Mouse (Mus musculus) v-Abl transformed pro-B cells (cell line): ENCODE data around the gene Cpt1a.

Source experiments
- in situ Hi-C, 2 experiments: fragments of 400-800 bp; cut with MboI; formaldehyde crosslinking; loops; one replicate each; pipeline ENCODE4 v1.15.1; 2025; ENCODE audit not compliant: unreplicated experiment in 2 of 2

Gene Cpt1a

DNA sequence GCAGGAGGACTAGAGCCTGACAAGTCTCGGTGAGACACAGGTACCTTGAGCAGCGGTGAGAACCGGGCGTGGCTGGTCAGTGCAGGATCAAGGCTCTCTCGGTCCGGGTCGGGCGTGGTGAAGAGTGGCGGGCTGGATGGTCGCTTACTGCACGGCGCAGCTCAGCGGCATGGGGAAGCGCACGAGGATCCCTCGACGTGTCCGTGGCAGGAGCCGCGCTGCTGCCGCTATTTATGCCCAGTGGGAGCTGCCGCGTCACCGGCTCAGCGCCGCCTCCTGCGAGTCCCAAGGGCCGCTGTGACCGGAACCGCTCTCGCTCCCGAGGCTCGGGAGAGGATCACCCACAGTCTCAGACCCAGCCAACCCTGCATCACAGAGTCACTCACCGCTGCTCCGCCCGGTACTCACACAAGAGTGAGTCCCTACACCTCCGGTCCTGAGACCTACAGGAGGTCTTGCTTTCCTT is 92.2 kb downstream of the Cpt1a start, which contains the start of gene Gal:
Gal (minus strand) TSS at position 277 of the 466 bp plus-strand sequence.
- in situ Hi-C loops, result no loop called here

DNA sequence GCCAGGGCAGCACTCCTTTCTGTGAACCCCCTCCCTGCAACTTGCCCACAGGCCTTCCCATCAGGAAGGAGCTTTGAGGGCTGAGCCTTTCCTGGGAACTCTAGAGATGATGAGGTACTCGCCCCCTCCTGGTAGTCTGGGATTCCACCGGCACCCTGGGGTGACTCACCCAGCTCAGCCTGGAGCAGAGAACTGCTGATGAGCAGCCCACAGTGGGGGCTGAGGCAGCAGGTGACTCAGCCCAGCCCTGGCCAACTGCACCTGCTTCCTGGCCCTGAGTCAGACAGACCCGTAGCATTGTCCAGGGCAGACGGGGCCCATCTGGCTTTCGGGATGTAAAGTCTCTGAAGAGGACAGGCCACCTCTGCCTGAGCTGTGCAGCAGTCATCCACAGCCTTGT is 97.1 kb downstream of the Cpt1a start:
- in situ Hi-C loops, result no loop called here

DNA sequence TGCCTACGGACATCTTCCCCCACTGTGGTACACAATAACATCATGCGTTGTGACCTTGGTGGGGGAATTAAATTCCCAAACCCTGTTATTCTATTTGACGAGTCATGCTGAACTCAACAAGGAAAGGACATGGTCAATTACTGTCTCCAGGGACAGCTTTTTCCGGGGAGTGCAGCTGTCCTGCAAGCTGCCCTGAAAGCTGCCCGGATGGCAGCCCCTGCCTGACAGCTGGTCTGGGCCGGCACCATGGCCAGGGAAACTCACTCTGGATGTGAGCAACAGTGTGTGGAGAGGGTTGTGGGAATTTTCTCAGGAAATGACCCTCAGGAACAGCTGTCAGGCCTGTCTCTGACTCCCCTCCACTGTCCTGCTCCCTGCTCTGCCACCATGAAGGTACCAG is 100.4 kb downstream of the Cpt1a start:
- in situ Hi-C loops, result no loop called here

DNA sequence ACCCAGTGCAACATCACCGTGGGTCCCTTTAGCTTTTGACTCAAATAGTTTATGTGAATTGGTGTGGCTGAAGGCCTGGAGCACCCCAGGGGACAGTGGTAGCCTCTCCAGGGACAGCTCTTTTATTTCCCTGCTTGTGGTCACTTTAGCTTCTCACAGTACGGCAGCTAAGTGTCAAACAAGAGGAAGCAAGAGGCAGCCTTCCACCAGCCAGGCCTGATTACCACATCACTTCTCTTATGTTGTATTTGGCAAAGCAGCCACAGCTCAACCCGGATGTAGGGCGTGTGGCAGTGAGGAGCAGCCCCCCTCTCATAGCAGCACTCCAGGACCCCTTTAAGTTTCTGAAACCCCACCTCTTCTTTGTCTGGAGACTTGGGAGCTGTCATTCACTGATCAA is 100.8 kb downstream of the Cpt1a start:
- in situ Hi-C loops, result no loop called here

DNA sequence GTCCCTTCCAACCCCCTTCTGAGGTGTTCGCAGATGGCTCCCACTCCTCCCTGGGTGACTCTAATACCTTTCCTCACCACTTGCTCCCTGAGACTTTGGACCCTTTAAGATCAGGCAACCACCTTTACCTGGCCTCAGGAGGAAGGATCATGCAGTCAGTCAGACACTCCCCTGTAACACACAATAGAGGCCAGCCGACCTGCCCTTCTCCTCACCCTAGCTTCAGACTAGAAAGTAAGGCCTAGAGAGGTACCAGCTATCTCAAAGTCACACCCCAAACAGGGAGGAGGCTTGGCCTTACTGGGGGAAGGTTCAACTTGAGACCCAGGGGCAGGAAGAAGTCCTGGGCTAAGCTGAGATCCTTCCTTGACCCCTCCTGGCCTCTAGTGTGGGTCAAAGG is 102.1 kb downstream of the Cpt1a start:
- in situ Hi-C loops, result no loop called here

DNA sequence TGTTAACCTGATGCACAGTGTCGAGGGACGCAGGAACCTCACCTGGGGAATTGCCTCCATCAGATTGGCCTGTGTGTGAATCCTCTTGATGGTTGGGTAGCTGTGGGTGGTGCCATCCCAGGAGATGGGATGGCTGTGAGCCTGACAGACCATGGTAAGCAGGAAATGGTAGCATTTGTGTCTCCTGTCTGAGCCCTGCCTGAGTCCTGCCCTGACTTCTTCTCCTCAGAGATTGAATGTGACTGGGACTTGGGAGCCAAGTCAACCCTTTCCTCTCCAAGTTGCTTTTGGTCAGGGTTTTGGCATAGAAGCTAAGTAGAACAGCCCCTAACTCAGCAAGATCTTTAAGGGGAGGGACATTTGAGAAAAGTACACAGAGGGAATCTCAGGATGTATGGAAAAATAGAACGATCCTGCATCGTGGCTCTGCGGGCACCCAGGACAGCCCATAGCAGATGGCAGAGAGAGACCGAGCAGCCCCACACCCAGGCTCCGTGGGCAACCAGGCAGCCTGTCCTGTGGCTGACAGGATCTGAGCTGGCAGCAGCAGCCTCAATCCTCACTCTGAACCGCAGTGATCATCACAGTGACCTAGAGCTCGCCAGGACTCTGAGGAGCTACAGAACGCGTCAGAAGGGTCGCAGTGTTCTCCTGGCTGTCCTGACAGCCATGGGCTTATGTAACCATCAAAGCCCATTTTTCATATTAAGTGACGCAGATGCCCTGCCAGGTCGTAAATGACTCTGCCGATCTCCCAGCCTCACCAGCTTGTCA is 106.1 kb downstream of the Cpt1a start:
- in situ Hi-C loops, result no loop called here

DNA sequence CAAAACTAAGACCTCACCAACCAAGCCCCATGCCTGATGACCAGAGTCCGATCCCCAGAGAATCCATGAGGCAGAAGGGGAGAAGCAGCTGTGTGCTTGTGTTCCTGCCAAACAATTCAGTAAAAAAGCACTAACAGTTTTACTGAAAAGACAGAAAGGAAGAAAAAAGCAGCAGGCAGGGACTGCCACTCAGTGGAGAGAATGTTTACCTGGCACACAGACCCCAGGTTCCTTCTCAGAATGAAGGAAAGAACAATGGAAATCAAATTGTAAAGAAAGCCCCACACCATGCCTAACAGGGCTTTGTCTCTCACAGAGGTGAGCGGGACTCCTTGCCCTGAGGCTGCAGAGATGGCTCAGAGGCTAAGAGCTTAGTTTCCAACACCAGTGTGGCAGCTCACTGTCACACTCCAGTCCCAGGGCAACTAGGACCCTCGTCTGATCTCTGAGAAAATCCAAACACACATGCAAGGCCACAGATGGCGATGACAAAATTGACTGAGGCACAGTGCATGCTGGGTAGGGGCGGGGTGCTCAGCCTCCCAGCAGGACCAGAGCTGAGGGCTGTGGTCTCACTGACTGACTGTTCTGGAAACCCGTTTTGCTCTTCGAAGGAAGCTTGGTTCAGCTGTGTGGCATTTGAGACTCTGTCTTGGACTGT is 107.2 kb downstream of the Cpt1a start:
- in situ Hi-C loops, result no loop called here

DNA sequence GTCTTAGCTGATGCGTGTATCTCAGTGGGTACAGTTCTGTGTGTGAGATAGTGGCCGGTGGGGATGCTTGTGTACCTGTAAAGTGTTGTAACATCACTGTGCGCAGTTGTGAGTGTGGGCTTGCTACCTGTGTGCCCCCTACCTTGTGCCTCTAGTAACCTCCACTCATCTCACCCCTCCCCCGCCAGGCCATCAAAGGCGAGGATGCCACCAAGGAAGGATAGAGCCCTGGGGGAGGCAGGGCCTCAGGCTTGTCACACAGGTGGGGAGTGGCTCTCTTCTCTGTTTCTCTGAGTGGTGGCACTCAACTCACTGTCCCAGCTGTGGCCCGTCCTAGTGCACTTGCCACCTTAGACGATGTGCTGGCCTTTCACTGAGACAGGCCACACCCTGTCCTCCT is 108.9 kb downstream of the Cpt1a start:
- in situ Hi-C loops, result no loop called here

DNA sequence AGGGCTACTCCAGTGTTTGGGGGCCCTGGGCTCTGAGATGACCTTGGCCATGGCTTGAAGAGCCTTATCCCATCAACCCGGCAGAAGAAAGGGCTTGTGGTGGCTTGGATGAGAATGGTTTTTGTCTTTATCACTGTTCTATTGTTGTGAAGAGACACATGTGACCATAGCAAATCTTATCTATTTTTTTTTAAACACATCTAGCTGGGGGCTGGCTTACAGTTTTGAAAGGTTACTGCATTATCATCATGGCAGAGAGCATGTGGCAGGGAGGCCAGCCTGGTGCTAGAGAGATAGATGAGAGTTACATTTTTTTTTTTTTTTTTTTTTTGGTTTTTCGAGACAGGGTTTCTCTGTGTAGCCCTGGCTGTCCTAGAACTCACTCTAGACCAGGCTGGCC is 109.8 kb downstream of the Cpt1a start:
- in situ Hi-C loops, result no loop called here

DNA sequence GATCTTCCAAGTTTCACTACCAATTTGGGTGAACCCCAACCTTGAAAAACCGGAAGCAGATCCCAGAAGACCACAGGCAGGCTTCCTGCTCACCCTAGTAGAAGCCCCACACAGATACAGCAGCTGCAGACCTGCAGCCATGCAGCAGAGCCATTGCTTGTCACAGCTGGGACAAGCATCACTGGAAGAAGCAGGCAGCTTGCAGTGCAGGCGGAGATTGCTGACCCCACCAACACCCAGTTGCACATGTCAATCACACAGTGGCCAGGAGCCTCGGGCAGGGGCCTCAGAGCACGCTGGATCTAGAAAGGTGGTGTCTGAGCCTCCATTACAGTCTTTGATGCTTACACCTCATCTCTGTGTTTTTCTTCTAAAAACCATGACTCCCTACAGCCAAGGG is 112.0 kb downstream of the Cpt1a start:
- in situ Hi-C loops, result no loop called here

DNA sequence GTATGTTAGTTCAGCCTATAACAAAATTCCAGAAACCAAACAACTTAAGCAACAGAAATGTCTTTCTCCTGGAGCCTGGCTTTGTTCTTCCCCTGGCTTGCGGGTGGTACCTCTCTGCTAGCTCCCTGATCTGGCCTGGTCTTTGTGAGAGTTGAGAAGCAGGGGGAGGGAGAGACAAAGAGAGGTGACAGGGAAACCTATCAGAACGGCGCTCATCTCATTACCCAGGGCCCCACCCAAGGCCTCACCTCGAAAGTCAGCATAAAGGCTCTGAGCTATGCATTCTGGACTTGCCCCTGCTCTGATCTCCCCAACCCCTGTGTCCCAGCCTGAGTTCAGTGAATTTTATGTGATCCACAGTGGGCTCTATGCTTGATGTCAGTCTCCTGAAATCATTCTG is 112.5 kb downstream of the Cpt1a start:
- in situ Hi-C loops, result no loop called here
